Mouse (Mus musculus) T-helper 2 cell (primary cell): ENCODE results near the gene Serpinb9b.

ENCODE experiments used
- in situ Hi-C: fragments of 300-600 bp; cut with MboI, MseI; formaldehyde crosslinking; loops from one replicate; pipeline ENCODE4 v1.15.1; 2025; ENCODE audit warnings: high pct_unique_total_duplicates

Serpinb9b gene

DNA sequence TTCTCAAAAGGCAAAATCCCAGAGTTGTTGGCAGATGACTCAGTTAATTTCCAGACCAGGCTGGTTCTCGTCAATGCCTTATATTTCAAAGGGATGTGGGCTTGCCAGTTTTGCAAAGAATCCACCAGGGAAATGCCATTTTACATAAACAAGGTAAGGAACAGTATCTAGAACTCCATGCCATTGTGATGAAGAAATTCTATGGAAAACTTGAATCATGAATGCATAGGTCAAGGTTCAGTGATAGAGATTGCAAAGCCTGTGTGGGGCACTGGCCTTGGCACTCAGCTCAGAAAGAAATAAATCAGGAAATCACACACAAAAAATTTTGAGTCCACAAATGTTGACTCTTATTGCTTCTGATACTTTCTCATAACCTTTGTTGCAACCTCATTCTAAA, 8.3 kb downstream of the Serpinb9b start:
- in situ Hi-C loops = loop anchor here (5.0 kb wide), 1 partner anchor 37 kb away; no protein-coding TSS in a partner anchor

DNA sequence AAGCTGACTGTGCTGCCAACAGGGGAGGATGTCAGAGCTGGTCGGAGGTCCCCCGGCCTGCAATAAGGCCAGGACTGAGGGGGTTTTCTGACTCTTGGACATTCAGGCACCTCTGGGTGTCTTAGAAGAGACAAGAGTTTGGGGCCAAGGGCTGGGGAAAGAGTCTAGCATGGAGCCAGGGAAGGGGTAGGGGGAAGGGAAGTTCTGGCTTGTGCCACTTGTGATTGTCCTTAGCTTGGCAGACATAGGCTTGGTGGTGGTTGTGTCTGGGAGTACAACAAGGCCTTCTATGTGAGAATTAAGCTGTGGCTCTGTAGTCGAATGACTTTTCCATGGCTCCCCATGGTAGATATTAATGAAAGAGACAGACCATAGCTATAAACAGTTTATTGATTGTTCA, 16.3 kb downstream of the Serpinb9b start:
- in situ Hi-C loops = no loop called here

DNA sequence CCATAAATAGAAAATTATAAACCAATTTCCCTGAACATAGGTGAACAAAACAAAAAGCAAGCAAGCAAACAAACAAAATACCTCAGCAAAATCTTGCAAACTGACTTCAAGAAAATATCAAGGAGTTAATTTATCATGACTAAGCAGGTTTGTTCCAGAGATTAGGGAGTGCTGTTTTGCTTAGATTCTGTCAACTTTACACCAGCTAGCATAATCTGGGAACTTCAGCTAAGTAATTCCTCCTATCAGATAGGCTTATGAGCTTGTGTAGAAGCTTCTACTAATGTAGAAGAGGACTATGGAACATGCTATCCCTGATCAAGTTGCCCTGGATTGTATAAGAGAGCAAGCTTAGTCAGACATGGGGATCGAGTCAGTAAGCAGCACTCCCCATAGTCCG, 20.0 kb downstream of the Serpinb9b start:
- in situ Hi-C loops = no loop called here

DNA sequence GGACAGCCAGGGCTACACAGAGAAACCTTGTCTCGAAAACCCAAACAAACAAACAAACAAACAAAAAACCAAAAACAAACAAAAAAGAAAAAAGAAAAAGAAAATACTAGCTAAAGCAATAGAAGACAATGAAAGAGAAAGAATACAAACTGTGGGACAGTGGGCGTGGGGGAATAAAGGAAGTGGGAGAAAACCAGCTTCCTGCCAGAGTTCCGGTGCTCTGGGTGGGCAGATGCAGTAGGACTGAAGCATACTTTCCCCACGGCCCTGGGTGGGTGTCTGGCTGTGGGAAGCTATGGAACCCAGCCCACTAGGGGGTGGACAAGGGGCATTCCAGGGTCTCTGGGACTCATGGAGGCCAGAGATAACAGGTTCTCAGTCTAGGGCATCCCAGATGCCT, 21.0 kb downstream of the Serpinb9b start:
- in situ Hi-C loops = no loop called here

DNA sequence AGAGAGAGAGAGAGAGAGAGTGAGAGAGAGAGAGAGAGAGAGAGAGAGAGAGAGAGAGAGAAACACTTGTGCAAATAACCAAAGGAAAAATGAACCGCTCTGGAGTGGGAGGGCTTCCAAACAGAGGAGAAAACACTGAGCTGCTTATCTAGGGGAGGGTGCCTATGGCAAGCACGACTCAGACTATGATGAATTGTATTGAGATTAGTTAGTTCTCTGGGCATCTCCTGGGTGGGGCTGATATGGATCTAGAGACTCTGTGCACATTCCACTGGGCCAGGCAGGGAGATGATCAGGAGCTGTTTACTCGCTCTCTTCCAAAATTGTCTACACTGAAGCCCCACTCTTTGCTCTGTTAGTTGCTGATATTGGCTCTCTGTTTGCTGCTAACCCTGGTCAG, 24.5 kb downstream of the Serpinb9b start:
- in situ Hi-C loops = no loop called here

DNA sequence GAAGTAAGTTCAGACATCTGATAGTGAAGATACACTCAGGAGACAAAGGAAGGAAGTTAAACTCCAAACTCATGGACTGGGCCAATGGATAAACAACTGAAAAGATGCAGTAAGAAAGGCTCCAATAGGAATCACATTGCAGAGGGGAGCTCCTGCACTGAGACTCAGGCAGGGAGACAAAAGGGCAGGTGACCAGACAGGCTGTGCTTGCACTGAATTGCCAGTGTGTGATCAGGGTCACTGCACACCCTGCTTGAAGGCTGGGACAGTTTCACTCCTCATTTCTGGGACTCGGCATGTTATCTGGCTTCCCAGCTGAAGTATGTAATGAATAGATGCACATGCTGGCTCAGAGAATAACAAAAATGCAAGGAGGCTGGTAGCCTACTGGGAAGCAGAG, 35.8 kb downstream of the Serpinb9b start:
- in situ Hi-C loops = no loop called here

DNA sequence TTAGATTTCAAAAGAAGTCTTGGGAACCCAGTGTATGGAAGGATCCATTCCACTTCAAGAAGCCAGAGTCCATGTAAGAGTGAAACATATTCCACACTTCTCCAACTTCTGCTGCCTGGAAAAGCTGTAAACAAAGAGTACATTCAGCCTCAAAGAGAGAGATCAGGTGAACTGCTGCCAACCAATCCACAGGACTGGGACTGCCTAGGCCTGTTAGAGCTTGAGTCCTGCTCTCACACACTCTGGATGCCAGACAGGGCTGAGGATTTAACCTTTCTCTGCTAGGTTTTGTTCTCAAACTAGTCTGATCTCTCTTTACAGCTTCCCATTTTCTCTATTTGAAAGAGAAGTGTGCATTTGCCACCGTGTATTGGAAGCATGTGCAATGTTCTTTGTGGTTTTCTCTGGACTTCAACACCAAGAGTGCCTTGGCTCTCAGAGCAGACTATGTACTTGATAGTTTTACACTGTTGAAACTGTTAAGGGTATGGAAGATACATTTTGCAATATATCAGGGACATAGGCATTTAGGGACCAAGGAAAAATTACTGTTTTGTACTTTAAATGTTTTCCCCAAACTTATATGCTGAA, 40.3 kb downstream of the Serpinb9b start:
- in situ Hi-C loops = no loop called here

DNA sequence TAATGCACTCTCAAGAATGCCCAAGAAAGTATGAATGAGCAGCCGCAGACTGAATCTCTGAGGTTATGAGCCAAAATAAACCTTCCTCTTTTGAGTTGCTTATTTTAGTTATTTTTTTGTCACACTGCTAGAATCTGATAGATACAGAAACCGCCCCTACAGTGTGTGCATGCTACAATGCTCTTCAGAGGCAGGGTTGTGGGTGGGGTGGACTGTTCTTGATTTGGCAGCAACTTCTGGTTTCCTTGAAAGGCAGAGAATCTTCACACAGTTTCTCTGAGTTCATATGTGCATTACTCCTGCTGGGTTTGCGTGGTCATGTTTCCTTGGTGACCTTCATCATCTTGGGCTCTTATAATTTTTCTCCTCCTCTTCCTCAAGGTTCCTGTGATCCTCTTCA, 40.9 kb downstream of the Serpinb9b start:
- in situ Hi-C loops = no loop called here

DNA sequence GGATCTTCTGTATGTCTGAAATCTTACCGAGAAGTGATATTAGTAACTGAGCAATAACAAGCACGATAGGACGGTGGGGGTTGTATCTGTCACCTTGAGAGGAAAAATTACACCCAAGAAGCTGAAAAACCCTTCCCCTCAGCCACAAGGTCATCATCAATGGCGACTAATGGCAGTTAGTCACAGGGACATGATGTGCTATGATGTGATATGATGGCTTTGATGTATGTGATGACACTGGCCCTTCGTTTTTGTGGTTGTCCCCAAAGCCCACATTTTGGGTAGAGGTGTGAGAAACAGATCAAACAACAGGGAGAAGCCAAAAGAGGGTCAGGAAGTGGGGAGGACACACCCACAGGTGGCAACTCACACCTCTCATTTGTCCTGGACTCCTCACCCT, 44.6 kb downstream of the Serpinb9b start:
- in situ Hi-C loops = loop anchor here (5.0 to 10.0 kb wide), 3 partner anchors 34 to 169 kb away; partner anchors contain the start of gene Serpinb9

DNA sequence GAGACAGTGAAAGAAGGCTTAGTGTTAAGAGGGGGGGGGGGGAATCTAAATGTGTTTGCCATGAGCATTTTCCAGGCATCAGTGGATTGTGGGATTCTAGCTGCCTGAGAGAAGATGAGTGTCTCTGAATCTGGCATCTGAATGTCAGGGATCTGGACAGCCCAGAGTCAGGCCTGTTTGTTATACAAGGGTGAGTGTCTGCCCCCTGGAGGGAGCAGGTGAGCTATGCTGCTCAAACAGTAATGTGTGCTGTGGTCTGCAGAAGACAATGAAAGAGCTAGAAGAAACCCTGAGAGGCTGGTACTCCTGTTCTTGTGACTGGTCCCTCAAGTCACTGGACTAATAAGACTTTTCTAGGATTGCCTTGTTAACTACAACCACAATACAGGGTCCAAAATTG, 46.8 kb downstream of the Serpinb9b start:
- in situ Hi-C loops = loop anchor here (5.0 to 10.0 kb wide), 3 partner anchors 37 to 172 kb away; partner anchors contain the start of gene Serpinb9

DNA sequence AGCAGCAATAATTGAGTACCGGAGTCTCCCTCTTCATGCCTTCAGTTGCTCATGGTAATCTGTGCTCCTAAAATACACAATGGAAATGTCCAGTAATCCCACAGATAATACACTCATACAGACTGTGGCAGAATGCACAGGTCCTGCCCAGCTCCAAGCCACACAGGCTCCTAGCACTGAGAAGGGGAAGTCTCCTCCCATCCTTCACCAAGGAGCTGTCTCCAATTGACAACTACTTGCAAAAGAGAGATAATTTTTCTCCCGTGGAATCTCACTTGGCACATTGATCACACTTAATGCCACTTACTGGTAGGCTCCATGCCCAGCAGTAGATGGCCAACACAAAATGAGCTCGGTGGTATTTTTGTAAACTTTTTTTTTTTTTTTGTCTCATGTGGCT, 49.0 kb downstream of the Serpinb9b start:
- in situ Hi-C loops = loop anchor here (10.0 kb wide), 1 partner anchor 71 kb away; the partner anchor contains the start of gene Serpinb9

DNA sequence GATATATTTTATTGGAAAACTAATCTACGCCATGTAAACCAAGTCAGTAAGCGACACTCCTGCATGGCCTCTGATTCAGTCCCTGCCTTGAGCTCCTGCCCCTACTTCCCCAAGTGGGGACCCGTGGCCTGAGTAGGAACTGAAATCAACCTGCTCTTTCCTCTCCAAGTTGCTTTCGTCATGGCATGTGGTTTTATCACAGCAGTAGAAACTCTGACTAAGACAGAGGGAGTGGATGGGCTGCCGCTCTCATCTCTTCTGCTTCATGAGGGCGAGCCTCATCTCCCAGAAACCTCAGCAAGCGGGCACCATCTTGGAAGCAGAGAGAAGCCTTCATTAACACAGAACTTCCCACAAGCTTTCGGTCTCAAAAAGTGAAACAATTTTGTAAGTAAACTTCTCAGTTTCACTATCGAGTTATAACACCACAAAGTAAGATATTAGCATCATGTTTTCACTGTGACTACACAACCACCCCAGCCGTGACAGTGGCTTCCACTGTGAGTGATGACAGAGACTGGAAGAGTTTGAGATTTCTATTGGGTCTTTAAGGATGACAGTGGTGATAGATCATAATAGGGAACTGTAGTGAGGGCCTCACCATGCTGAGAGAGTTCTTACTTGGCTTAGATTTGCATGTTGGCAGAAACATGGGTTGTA, 49.9 kb downstream of the Serpinb9b start:
- in situ Hi-C loops = loop anchor here (10.0 kb wide), 1 partner anchor 72 kb away; the partner anchor contains the start of gene Serpinb9

DNA sequence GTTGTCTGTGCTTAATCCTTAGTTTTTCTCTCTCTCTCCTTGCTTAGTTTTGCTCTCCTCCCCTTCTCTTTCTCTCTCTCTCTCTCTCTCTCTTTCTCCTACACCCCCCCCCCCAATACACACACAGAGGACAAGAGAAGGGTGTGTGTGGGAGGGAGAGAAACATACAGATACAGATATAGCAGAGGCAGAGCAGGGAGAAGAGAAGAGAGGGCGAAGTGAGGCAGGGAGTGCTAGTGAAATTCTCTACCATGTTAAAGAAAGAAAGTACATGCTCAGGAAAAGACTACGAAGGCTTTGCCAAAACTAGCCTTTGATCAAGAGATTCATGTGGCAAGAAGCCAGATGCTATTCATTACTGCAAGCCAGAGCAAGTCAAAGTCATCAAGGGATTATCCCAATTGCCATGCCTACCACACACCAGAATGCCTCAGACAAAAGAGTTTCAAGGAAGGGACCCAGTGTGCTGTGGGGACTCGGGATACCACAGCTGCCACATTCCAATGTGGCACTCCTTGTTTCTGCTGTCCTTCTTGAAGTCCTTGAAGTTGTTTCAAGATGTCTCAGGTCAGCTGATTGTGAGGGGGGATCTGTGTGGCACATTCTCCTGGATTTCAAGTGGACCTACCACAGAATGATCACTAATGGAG, 51.0 kb downstream of the Serpinb9b start, which contains the start of gene Serpinb1b:
Gene Serpinb1b, plus strand, starts transcription at position 520 of the 650 bp plus-strand sequence.
- in situ Hi-C loops = loop anchor here (10.0 kb wide), 1 partner anchor 73 kb away; the partner anchor contains the start of gene Serpinb9

DNA sequence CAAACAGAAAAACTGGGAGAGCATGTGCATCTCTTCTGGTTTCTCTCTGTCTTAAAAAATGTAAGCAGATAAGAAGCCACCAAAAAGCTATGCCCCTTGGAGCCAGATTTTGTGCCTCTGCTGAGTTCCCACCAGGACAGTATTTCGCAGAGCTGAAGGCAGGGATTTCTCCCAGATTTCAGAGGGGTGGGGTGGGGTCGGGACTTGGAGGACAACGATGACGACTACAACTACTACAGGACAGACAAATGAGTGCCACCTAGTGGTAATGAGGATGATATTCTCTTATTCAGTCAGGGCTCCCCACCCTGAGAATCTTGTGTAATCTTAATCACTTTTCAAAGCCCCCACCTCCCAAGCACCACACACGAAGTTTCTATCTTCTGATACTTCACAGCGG, 52.2 kb downstream of the Serpinb9b start:
- in situ Hi-C loops = loop anchor here (10.0 kb wide), 1 partner anchor 75 kb away; the partner anchor contains the start of gene Serpinb9

DNA sequence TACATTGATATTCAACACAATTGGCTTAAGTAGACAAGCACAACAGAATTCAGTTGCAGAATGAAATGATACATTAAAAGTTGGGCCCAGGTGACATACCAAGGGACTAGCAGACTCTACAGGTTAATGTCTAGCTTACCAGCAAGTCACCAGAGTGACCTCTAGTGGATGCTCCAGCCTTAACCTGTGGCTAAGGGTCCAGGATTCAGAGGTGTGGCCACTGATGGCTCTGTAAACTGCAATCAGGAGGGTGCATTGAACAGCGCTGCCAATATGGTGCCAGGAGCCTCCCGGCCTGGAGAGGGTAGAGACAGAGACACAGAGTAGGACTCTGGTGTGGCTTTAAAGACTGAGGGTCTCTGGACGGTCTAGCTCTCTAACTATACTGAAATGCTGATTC, 53.1 kb downstream of the Serpinb9b start:
- in situ Hi-C loops = loop anchor here (5.0 kb wide), 1 partner anchor 98 kb away; no protein-coding TSS in a partner anchor

DNA sequence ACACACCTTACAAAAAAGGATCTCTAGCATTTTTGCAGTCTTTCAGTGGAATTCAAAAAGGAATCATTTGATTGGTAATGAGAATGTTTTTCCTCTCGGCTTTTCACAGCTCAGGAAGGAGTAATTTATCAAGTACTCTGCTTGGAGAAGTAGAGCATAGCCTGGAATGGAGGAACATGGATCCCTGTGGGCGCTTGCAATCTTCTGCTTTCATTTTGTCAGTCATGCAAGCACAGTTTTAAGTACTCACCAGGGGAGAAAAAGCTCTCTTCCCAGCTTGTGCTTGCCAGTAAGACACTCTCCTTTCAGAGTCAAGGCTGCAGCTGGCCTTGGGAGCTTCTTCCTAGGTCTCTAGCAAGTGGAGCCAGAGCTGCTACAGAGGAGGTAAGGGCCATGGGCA, 56.6 kb downstream of the Serpinb9b start:
- in situ Hi-C loops = loop anchor here (5.0 kb wide), 1 partner anchor 102 kb away; no protein-coding TSS in a partner anchor

DNA sequence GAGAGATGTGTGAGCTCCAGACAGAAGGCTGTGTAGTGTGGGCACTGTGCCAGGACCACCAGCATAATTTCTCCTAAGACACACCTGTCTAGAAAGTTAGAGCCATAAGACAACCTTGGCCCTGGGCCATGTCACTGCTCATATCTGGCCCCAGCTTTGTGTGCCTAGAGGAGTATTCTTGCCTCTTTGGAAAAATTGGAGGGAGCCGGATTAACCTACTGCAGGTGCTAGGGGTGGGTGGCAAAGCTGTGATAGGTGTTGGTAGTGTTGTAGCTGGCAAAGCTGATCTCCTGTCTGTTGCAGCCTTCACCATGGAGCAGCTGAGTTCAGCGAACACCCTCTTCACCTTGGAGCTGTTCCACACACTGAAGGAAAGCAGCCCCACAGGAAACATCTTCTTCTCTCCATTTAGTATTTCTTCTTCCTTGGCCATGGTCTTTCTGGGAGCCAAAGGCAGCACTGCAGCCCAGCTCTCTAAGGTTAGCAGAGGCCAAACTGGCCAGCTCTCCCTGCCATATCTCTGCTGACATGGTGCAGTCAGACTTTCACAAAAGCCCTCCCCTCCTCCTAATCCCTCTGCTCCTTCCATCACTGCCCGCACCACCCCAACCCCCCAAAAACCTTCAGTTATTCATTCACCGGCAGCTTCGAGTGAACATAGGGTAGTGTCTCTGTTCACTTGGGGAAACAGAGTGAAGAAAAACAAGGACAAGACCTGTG, 57.9 kb downstream of the Serpinb9b start:
- in situ Hi-C loops = loop anchor here (5.0 kb wide), 1 partner anchor 103 kb away; no protein-coding TSS in a partner anchor

DNA sequence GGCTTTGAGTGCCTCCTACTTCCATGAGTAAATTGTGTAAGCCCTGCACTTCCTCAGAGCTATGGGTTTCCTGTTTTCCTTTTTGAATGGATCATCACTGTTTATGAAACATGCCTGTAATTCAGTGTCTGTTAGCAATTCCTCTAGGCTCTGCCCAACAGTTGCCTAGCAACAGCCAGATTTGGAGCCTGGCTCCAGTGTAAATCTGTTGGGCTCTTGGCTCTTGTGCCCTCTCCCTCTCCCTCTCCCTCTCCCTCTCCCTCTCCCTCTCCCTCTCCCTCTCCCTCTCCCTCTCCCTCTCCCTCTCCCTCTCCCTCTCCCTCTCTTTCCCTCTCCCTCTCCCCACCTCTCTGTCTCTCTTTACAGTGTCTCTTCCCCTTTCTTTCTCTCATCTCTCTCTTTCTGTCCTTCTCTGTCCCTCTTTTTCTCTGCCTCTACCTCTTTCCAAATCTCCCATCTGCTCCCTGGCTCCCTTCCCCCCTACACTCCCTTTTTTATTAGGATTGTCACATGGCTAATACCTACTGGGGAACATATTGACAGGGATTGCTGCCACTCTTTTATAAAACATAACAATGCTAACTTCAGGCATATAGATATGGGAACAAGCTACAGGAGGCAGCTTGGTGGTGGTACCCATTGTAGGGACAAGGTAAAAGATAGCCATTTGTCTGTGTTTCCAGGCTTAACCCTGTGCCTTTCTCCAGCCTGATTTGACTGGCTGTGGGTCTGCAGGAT, 58.6 kb downstream of the Serpinb9b start:
- in situ Hi-C loops = no loop called here

DNA sequence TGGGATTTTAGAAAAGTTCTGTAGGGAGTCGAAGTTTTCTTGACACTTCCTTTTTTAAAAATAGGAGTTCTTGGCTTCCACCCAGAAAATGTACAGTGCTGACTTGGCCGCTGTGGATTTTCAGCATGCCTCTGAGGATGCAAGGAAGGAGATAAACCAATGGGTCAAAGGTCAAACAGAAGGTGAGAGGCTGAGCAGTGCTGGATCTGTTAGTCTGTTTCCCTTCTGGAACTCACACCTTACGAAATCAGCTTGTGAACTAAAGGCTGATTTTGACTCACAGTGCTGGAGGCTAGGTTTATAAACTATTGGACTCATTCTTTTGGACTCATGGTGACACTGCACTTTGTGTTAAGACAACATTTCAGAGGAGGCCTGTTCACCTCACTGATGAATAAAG, 62.4 kb downstream of the Serpinb9b start:
- in situ Hi-C loops = no loop called here

DNA sequence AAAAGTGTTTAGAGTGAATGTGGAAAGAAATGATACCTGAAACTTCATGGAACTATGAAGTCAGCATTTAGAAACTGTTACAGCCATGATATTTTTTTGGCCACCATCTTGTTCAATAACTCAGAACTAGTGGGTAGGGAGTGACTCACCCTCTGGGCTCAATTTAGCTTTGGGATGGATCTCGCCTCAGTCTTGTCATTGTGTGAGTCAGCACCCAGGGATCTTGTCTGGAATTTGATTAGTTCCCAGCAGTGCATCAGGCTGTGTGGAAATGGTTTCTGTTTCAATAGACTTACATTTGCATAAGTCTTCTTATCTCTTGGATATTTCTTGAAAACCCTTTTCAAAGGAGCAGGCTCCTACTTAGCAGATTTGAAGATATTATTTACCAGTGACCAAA, 63.3 kb downstream of the Serpinb9b start:
- in situ Hi-C loops = no loop called here

DNA sequence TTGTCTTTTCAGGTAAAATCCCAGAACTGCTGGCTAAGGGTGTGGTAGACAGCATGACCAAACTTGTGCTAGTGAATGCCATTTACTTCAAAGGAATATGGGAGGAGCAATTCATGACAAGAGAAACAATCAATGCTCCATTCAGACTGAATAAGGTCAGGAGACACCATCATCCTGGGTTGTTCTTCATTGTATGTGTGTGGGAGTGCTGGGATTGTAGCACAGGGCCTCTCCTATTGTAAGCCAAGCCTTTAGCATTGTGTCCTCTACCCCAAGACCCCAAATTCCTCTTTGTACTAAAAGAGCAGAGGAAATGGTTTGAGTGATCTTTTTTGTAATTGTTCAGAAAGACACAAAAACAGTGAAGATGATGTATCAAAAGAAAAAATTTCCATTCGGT, 64.1 kb downstream of the Serpinb9b start:
- in situ Hi-C loops = no loop called here
